8 mouse cellular contexts compared by ENCODE assay signal in the genomic region with DNA sequence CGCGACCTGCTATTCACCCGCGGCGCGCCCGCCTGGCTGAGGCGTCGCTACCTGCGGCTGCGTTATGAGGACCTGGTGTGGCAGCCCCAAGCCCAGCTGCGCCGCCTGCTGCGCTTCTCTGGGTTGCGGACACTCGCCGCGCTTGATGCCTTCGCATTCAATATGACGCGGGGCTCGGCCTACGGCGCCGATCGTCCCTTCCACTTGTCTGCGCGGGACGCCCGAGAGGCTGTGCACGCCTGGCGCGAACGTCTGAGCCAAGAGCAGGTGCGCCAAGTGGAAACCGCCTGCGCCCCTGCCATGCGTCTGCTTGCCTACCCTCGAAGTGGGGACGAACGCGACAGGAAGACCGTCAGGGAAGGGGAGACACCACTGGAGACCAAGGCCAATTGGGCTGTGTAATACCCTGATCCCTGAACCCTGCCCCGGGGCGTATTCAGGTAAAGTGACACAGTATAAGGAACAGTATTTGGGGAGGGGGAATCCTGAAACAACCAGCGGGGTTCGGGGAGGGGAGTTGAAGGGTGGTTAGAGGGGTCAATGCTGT. TPM values are rescaled to one million over a fixed set of nuclear protein-coding genes. Genes with fewer than 3 reads are reported as not detected.
DNase-seq lines count a peak whose midpoint lies in the region; ATAC-seq and TF ChIP-seq lines count a peak whose summit lies in the region.

No protein-coding gene starts in this region.

- H3K4me1 ChIP-seq in heart, embryonic 11.5 days (ENCODE audit: control insufficient read depth, insufficient read depth, low read length) = no peaks in the 10 kb centered on the region
- H3K4me1 ChIP-seq in ES-E14 (ENCODE audit: control insufficient read depth in 2 of 2, insufficient read depth in 2 of 2, low read length in 2 of 2, poor library complexity in 1 of 2) = no peaks in the 10 kb centered on the region
- no peaks in the 10 kb centered on the region for H3K4me1 ChIP-seq in embryonic facial prominence, embryonic 15.5 days
- H3K4me1 ChIP-seq in intestine, embryonic 14.5 days (replicated peaks; ENCODE audit: control insufficient read depth, insufficient read depth, low read length) = no peaks in the 10 kb centered on the region
- no peaks in the 10 kb centered on the region; the same call in none of the 2 replicates for H3K4me1 ChIP-seq in midbrain, embryonic 10.5 days

- H3K9ac ChIP-seq in heart, embryonic 11.5 days (ENCODE audit: low read depth, low read length) = no peak overlapping the region
- 0 out of 2 replicates have a peak overlapping the region, but pooled peaks have one; percentile 15 for H3K9ac ChIP-seq in ES-E14 (ENCODE audit: insufficient read depth, low read depth, low read length, poor library complexity, severe bottlenecking)
- H3K9ac ChIP-seq in embryonic facial prominence, embryonic 15.5 days = no peak overlapping the region
- no peak overlapping the region for H3K9ac ChIP-seq in intestine, embryonic 14.5 days (ENCODE audit: low read length)

- in situ Hi-C loops in ES-E14 (cut with MboI; ENCODE audit: low sequenced_read_pairs in 2 of 2, unreplicated experiment in 2 of 2) = no loop called here

- H3K27me3 ChIP-seq in heart, embryonic 11.5 days (ENCODE audit: control insufficient read depth, insufficient read depth, low read length) = peaks cover 7% of the 10 kb centered on the region
- H3K27me3 ChIP-seq in embryonic facial prominence, embryonic 15.5 days = peaks cover 9% of the 10 kb centered on the region
- peaks cover 8% of the 10 kb centered on the region for H3K27me3 ChIP-seq in intestine, embryonic 14.5 days (replicated peaks; ENCODE audit: control insufficient read depth, insufficient read depth, low read length)
- H3K27me3 ChIP-seq in midbrain, embryonic 10.5 days (ENCODE audit: low read depth, poor library complexity, severe bottlenecking) = peaks cover 20% of the 10 kb centered on the region

- no peak overlapping the region for H3K27ac ChIP-seq in heart, embryonic 11.5 days (ENCODE audit: low read depth, low read length)
- H3K27ac ChIP-seq in ES-E14 (ENCODE audit: insufficient read depth, low read depth, low read length, poor library complexity, severe bottlenecking) = no peak overlapping the region
- H3K27ac ChIP-seq in embryonic facial prominence, embryonic 15.5 days (replicated peaks) = no peak overlapping the region
- no peak overlapping the region for H3K27ac ChIP-seq in intestine, embryonic 14.5 days (ENCODE audit: low read depth)
- H3K27ac ChIP-seq in midbrain, embryonic 10.5 days (replicated peaks) = no peak overlapping the region

- WGBS in heart, embryonic 11.5 days (ENCODE audit: insufficient replicate concordance) = 19% methylated on average over 45 of the region's 47 CpGs
- 19% methylated on average over 47 of the region's 47 CpGs for WGBS in embryonic facial prominence, embryonic 15.5 days
- 23% methylated on average over 43 of the region's 47 CpGs for WGBS in intestine, embryonic 14.5 days
- WGBS in midbrain, embryonic 10.5 days = 14% methylated on average over 47 of the region's 47 CpGs

- DNase-seq in heart, adult 9 months (ENCODE audit: low spot score in 2 of 2) = no peak
- no peak for DNase-seq in ES-E14 (ENCODE audit: low read depth, low spot score)
- DNase-seq in intestine, embryonic 14.5 days (ENCODE audit: low spot score) = peak; percentile 51
- peak; percentile 22 for DNase-seq in midbrain, embryonic 10.5 days (ENCODE audit: low spot score)
- no peak for DNase-seq in ovary, adult 18-20 months (ENCODE audit: low spot score)
- no peak for DNase-seq in adipocyte (ENCODE audit: low spot score)

- H3K4me2 ChIP-seq in heart, embryonic 11.5 days = peak overlapping the region; percentile 77
- H3K4me2 ChIP-seq in embryonic facial prominence, embryonic 15.5 days (replicated peaks) = peak overlapping the region; percentile 73
- peak overlapping the region; percentile 65 for H3K4me2 ChIP-seq in intestine, embryonic 14.5 days (ENCODE audit: low read length)

- peak overlapping the region; percentile 48 for H3K4me3 ChIP-seq in heart, embryonic 11.5 days (ENCODE audit: low read depth, low read length)
- peak overlapping the region; percentile 69 to 77 for H3K4me3 ChIP-seq in ES-E14 (ENCODE audit: insufficient read depth in 1 of 2, low read depth in 1 of 2, low read length in 2 of 2, poor library complexity in 1 of 2, severe bottlenecking in 1 of 2)
- peak overlapping the region; percentile 45 for H3K4me3 ChIP-seq in embryonic facial prominence, embryonic 15.5 days (replicated peaks)
- peak overlapping the region; percentile 39 for H3K4me3 ChIP-seq in intestine, embryonic 14.5 days (ENCODE audit: low read depth, low read length)
- peak overlapping the region; percentile 57 for H3K4me3 ChIP-seq in midbrain, embryonic 10.5 days

- 0 out of 2 replicates have a peak, but pooled peaks cover 2% of the 10 kb centered on the region for H3K9me3 ChIP-seq in heart, embryonic 11.5 days (replicated peaks; ENCODE audit: control insufficient read depth, low read length)
- H3K9me3 ChIP-seq in ES-E14 (ENCODE audit: control insufficient read depth, insufficient read depth, low read depth, low read length) = no peaks in the 10 kb centered on the region
- no peaks in the 10 kb centered on the region for H3K9me3 ChIP-seq in embryonic facial prominence, embryonic 15.5 days (replicated peaks)
- 0 out of 2 replicates have a peak, but pooled peaks cover 2% of the 10 kb centered on the region for H3K9me3 ChIP-seq in intestine, embryonic 14.5 days (ENCODE audit: control insufficient read depth, low read length)
- peaks cover 19% of the 10 kb centered on the region for H3K9me3 ChIP-seq in midbrain, embryonic 10.5 days (replicated peaks)

- H3K36me3 ChIP-seq in heart, embryonic 11.5 days (ENCODE audit: control insufficient read depth, insufficient read depth, low read length) = no peaks in the 10 kb centered on the region
- no peaks in the 10 kb centered on the region for H3K36me3 ChIP-seq in ES-E14 (ENCODE audit: control insufficient read depth, insufficient read depth, low read length, poor library complexity, severe bottlenecking)
- H3K36me3 ChIP-seq in embryonic facial prominence, embryonic 15.5 days = no peaks in the 10 kb centered on the region
- H3K36me3 ChIP-seq in intestine, embryonic 14.5 days (ENCODE audit: control insufficient read depth, insufficient read depth, low read length) = no peaks in the 10 kb centered on the region
- H3K36me3 ChIP-seq in midbrain, embryonic 10.5 days = no peaks in the 10 kb centered on the region

- ATAC-seq in heart, embryonic 11.5 days (replicated peaks; ENCODE audit: insufficient number of reproducible peaks, low FRiP score, low TSS enrichment) = no peak
- ATAC-seq in embryonic facial prominence, embryonic 15.5 days (ENCODE audit: insufficient number of reproducible peaks, low FRiP score, low TSS enrichment, low read depth) = no peak
- ATAC-seq in intestine, embryonic 14.5 days (replicated peaks; ENCODE audit: low FRiP score, low TSS enrichment, low read depth) = no peak

TF ChIP-seq in ES-E14, 5 proteins besides CTCF, POLR2A, EP300 and RAD21:
- TF ChIP-seq HCFC1 (IDR thresholded peaks at IDR 0.05; ENCODE audit: borderline replicate concordance, insufficient read depth, low read length) (no peak), CHD2 (IDR thresholded peaks at IDR 0.05; ENCODE audit: low read depth, low read length) (no peak), ZNF384 (IDR thresholded peaks at IDR 0.05; ENCODE audit: low read depth, low read length) (no peak), ZC3H11A (IDR thresholded peaks at IDR 0.05; ENCODE audit: borderline replicate concordance, low read depth, low read length) (no peak), MAFK (IDR thresholded peaks at IDR 0.05; ENCODE audit: insufficient read depth, low read depth, low read length) (no peak)

RNA-seq across cellular contexts. Expression of a gene that starts 1.5 kb away (rescaled TPM):
- 2.0 and 2.6 TPM in 2 replicates for polyA plus RNA-seq in heart, embryonic 11.5 days (2014; fragmentation: Nextera tagmentation; extraction: Ambion mirVana)
- total RNA-seq in ES-E14 (2012; rRNA removed) = 3.8 and 4.2 TPM in 2 replicates
- 4.6 and 4.8 TPM in 2 replicates for polyA plus RNA-seq in embryonic facial prominence, embryonic 15.5 days (2015; fragmentation: Nextera tagmentation; extraction: Ambion mirVana)
- 3.6 and 3.9 TPM in 2 replicates for polyA plus RNA-seq in intestine, embryonic 14.5 days (2014; fragmentation: Nextera tagmentation; extraction: Ambion mirVana)
- 3.9 and 4.4 TPM in 2 replicates for polyA plus RNA-seq in midbrain, embryonic 10.5 days (2016; fragmentation: Nextera tagmentation; extraction: Ambion mirVana)

Comparison
In these comparisons a context has a peak if more than half of its experiments do, and no peak if none do; other contexts are left out.
1. DNase-seq: peak in intestine, embryonic 14.5 days (single experiment) and midbrain, embryonic 10.5 days (single experiment); none in heart, adult 9 months (0 of 2), ES-E14 (single experiment), ovary, adult 18-20 months (single experiment) and adipocyte (single experiment).
2. Peak in every context shown above with its lines, with median percentiles within 50 percentile points of each other: H3K4me2 ChIP-seq and H3K4me3 ChIP-seq.